Mouse (Mus musculus) embryonic facial prominence, embryonic 13.5 days (tissue): ENCODE measurements around the gene Lsp1. TPM values are rescaled to one million over a fixed set of nuclear protein-coding genes. Genes with fewer than 3 reads are reported as not detected.

Experiments used
- ATAC-seq: fragments of 200-750 bp; cut with Nextera tagmentation; 2 replicates; pipeline ENCODE4 v1.8.0; 2017; ENCODE audit warnings: low read depth; ENCODE audit not compliant: insufficient number of reproducible peaks, insufficient read depth, low FRiP score, low TSS enrichment
- H3K27ac ChIP-seq: fragments of 300-500 bp; sonication (generic); 2 replicates; pipeline ENCODE4 v1.5.1; 2015; ENCODE audit warnings: moderate library complexity, mild to moderate bottlenecking, inconsistent platforms
- H3K27me3 ChIP-seq: fragments of 300-500 bp; sonication (generic); 2 replicates; pipeline ENCODE4 v1.6.1; 2015; ENCODE audit warnings: mild to moderate bottlenecking, inconsistent platforms
- H3K36me3 ChIP-seq: fragments of 300-500 bp; sonication (generic); 2 replicates; pipeline ENCODE4 v1.6.1; 2015; ENCODE audit warnings: mild to moderate bottlenecking, inconsistent platforms
- H3K4me1 ChIP-seq: fragments of 300-500 bp; sonication (generic); 2 replicates; pipeline ENCODE4 v1.6.1; 2015; ENCODE audit warnings: inconsistent platforms
- H3K4me2 ChIP-seq: fragments of 300-500 bp; sonication (generic); 2 replicates; pipeline ENCODE4 v1.6.1; 2015; ENCODE audit warnings: moderate library complexity, mild to moderate bottlenecking, inconsistent platforms
- H3K4me3 ChIP-seq: fragments of 300-500 bp; sonication (generic); 2 replicates; pipeline ENCODE4 v1.5.1; 2015; ENCODE audit warnings: mild to moderate bottlenecking, inconsistent platforms
- H3K9ac ChIP-seq: fragments of 300-500 bp; sonication (generic); 2 replicates; pipeline ENCODE4 v1.6.1; 2015; ENCODE audit warnings: mild to moderate bottlenecking, inconsistent platforms
- H3K9me3 ChIP-seq: fragments of 300-500 bp; sonication (generic); 2 replicates; pipeline ENCODE4 v1.6.1; 2016; ENCODE audit warnings: inconsistent platforms
- WGBS: fragments of 180-500 bp; shearing (Covaris S2); methylation state at CpG from one replicate; pipeline ENCODE4 v1.1.7; 2015; ENCODE audit warnings: mixed read lengths; 5-methylcytosine and 5-hydroxymethylcytosine counted together
- polyA plus RNA-seq: library from polyadenylated mRNA; unstranded; fragments of >200 nt; fragmentation: Nextera tagmentation; extraction: Ambion mirVana; gene quantifications from 2 replicates; pipeline ENCODE4 v1.2.1, GENCODE M21; 2015

The Lsp1 gene
- polyA plus RNA-seq, 1 experiment from 2014 or later = 28.5 TPM

DNA sequence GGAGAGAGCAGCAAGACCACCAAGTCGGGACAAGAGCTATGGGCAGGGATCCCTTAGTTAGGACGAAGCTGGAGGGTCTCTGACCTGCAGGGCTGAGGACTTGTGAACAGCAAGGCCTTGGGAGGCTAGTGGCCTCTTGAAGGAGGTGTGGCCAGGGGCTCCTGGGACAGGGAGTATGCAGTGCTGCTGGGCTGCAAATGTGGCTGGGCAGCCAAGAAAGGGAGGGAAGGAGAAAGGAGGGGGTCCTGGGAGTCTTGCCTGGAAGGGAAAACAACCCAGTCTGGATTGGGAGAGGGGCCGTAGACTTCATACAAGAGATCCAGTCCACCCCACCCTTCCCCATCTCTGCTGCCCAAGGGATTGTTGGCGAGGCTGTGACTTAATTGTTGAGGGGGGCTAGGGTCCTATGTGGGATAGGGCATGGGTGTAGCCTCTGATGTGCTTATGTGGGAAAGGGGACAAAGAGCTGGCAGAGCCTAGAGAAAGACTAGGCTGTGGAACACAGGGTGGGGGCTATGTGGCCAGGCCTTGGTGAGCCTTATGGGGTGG is 71.4 kb downstream of the Lsp1 start:
- 86% methylated on average over 4 of the region's 4 CpGs for WGBS
- H3K4me2 ChIP-seq = peak overlapping the region; percentile 80; the same call in 1 of the 2 replicates
- H3K9me3 ChIP-seq = no peaks in the 10 kb centered on the region
- no peak for ATAC-seq
- H3K27me3 ChIP-seq = no peaks in the 10 kb centered on the region
- H3K27ac ChIP-seq = peak overlapping the region; percentile 97
- H3K4me1 ChIP-seq = peaks cover 62% of the 10 kb centered on the region
- no peak overlapping the region for H3K4me3 ChIP-seq
- peak overlapping the region; percentile 91 for H3K9ac ChIP-seq
- H3K36me3 ChIP-seq = peaks cover 13% of the 10 kb centered on the region

DNA sequence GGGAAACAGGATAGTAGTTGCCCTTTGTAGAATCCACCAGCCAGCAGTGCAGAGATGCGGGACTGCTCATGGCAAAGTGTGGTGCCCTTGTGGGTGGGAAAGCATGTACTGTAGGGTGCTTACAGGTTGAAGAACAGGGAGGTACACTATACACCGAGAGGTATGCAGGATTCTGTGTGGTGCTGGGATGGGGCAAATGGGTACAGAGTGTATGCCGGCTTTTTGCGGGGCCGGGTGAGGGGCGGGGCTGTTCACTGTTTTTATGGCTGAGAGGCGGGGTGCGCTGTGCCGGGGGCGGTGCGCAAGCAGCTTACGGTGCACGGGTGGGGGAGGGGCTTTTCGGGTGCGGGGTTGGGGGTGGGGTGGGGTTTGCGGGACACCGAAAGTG is 72.1 kb downstream of the Lsp1 start, which contains the start of gene Mrpl23:
Gene Mrpl23, plus strand, starts transcription at position 16 of the 388 bp plus-strand sequence.
- no peaks in the 10 kb centered on the region for H3K9me3 ChIP-seq
- peak within 1 kb of the TSS; percentile 80 for H3K4me2 ChIP-seq
- H3K27me3 ChIP-seq = no peaks in the 10 kb centered on the region
- H3K27ac ChIP-seq = peak within 1 kb of the TSS; percentile 97
- 5% methylated on average over 17 of the region's 17 CpGs for WGBS
- H3K4me1 ChIP-seq = peaks cover 62% of the 10 kb centered on the region
- peak within 1 kb of the TSS; percentile 59 for H3K4me3 ChIP-seq
- H3K36me3 ChIP-seq = peaks cover 13% of the 10 kb centered on the region
- H3K9ac ChIP-seq = peak within 1 kb of the TSS; percentile 91
- ATAC-seq = peak; percentile 54

DNA sequence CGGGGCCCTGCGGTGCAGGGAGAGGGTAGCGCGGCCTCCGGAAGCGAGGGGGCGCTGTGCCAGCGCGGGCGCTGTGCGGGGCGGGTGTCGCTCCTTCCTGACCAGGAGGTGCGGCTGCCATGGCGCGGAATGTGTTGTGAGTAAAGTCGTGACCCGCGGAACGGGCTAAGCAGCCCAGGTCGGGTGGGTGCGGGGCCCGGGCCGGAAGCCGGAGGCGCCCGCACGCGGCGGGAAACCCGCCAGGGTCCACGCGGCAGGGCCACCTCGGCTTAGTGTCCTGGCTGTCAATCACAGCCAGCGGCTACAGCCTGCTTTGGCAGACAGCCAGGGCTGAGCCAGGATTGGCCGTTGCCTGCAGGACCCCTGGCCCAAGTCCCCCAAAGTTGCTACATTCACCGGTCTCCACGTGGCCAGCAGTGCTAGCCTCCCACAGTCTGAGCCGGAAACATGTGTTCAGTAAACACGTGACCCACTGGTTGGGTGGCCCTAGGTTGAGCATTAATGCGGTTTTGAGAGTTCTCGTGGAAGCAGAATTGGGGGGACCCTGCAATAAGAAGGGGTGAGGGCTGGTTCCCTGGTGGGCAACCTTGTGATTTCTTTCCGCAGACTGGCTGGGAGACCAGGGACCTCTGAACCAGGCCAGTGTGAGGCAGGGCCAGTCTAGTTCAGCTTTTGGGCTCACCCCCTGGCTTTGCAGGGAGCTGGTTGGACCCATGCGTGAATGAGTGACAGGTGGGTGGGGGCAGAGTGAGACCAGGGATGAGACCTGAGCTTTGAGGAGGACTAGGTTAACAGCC is 72.6 kb downstream of the Lsp1 start:
- ATAC-seq = peak; percentile 68
- Histone ChIP-seq H3K9me3 (no peaks in the 10 kb centered on the region), H3K27ac (peak overlapping the region; percentile 97), H3K36me3 (peaks cover 13% of the 10 kb centered on the region), H3K27me3 (no peaks in the 10 kb centered on the region), H3K9ac (peak overlapping the region; percentile 91), H3K4me2 (peak overlapping the region; percentile 80), H3K4me1 (peaks cover 61% of the 10 kb centered on the region), H3K4me3 (peak overlapping the region; percentile 59)
- WGBS = 1% methylated on average over 44 of the region's 44 CpGs

DNA sequence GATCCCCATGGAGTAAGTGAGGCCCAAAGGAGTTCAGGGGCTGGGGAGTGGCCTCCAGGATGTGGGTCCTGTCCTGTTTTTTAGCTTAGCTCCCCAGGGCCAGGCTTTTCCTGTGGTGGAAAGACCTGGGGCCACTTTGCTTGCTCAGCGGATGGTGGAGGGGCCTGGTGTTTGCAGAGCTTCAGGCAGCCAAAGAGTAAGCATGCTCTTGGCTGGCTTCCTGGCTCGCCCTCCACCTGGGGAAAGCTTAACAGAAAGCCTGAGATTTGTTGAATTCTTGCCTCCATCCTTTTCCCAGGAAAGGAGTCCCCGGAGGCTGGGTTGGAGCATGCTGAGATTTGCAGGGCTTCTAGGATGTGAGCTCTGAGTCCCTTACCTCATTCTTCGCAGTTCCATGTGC is 74.5 kb downstream of the Lsp1 start:
- no peaks in the 10 kb centered on the region for H3K27me3 ChIP-seq
- peaks cover 13% of the 10 kb centered on the region for H3K36me3 ChIP-seq
- peak overlapping the region; percentile 97 for H3K27ac ChIP-seq
- no peak overlapping the region for H3K4me2 ChIP-seq
- no peaks in the 10 kb centered on the region for H3K9me3 ChIP-seq
- peak overlapping the region; percentile 44; the same call in 1 of the 2 replicates for H3K9ac ChIP-seq
- ATAC-seq = no peak
- peaks cover 70% of the 10 kb centered on the region for H3K4me1 ChIP-seq
- H3K4me3 ChIP-seq = no peak overlapping the region
- WGBS = 67% methylated on average over 4 of the region's 4 CpGs

DNA sequence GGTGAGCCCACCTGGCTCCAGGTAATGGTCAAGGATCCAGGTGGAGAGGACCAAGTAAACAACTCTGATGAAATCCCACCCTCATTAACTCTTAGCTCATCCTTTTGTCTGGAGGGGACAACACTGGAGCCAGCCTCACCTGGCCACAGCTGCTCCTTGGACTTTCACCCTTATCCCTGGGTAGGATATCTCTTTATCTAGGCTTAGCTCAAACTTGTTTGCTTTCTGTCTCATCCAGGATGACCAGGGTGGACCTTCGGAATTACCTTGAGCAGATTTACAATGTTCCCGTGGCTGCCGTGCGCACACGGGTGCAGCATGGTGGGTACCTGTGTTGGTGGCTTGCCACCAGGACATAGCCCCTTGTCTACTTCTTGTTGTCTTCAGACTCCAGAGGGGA is 75.2 kb downstream of the Lsp1 start:
- Histone ChIP-seq H3K4me2 (no peak overlapping the region), H3K9me3 (no peaks in the 10 kb centered on the region), H3K27ac (peak overlapping the region; percentile 97), H3K36me3 (peaks cover 16% of the 10 kb centered on the region), H3K27me3 (no peaks in the 10 kb centered on the region), H3K4me3 (no peak overlapping the region), H3K9ac (no peak overlapping the region), H3K4me1 (peaks cover 74% of the 10 kb centered on the region)
- no peak for ATAC-seq
- WGBS = 94% methylated on average over 5 of the region's 5 CpGs

DNA sequence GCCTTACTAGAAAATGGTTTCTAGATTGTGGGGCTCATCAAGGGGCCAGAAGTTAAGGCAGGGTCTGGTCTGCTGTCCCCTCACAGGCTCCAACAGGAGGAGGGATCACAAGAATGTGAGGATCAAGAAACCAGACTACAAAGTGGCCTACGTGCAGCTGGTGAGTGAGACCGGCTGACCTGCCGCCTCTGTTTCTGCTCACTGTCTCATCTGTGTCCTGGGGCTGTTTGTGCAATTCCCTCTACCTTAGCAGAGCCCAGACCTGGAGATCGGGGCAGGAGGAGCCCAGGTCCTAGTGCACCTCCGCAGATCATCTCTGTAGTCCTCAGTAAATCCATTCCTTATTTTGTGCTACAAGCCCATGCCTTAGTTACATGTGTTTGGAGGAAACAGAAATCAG is 76.6 kb downstream of the Lsp1 start:
- Histone ChIP-seq H3K9ac (0 out of 2 replicates have a peak overlapping the region, but pooled peaks have one; percentile 23), H3K4me3 (no peak overlapping the region), H3K4me2 (no peak overlapping the region), H3K4me1 (peaks cover 74% of the 10 kb centered on the region), H3K9me3 (no peaks in the 10 kb centered on the region), H3K27ac (peak overlapping the region; percentile 98), H3K27me3 (no peaks in the 10 kb centered on the region), H3K36me3 (peaks cover 23% of the 10 kb centered on the region)
- WGBS = 30% methylated on average over 5 of the region's 5 CpGs
- no peak for ATAC-seq

DNA sequence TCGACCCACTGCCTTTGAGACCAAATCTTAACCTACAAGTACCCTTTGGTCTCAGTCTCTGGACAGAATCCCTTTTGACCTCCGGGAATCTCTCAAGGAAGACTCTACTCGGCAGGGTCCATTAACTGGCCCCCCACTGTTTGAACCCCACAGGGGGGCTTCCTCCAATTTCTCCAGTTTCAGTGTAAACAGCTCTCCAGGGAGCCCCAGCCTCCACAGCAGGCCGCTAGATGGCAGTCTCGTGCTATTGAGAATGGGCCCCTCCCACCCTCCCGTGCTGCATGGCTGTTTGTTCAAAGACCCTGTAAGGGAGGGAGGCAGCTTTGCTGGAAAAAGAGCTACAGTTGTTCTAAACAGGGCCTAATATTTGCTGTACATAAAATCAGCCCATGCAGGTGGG is 77.3 kb downstream of the Lsp1 start:
- H3K9ac ChIP-seq = peak overlapping the region; percentile 61
- H3K4me2 ChIP-seq = peak overlapping the region; percentile 27
- peaks cover 75% of the 10 kb centered on the region for H3K4me1 ChIP-seq
- 3% methylated on average over 6 of the region's 6 CpGs for WGBS
- no peaks in the 10 kb centered on the region for H3K9me3 ChIP-seq
- H3K27ac ChIP-seq = peak overlapping the region; percentile 98
- peak; percentile 64; the same call in 1 of the 2 replicates for ATAC-seq
- no peaks in the 10 kb centered on the region for H3K27me3 ChIP-seq
- H3K36me3 ChIP-seq = peaks cover 23% of the 10 kb centered on the region
- H3K4me3 ChIP-seq = no peak overlapping the region

DNA sequence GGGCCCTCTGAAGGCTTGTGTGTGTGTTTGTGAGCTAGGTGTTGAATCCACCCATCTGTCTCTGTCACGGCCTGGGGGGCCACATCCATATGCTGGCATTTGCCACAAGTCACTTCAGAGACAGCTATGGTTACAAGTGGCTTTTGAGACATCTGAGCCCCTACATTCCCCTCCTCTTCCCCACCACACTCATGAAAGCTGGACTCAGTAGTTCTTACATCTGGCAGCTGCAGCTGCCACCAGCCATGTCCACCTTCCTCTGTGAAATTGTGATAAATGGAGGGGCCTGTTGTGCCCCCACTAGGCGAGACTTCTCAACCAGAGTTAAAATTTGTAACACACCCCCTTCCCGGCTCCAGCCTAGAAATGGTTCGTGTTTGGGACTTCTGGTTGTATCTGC is 77.7 kb downstream of the Lsp1 start:
- H3K9me3 ChIP-seq = no peaks in the 10 kb centered on the region
- no peak for ATAC-seq
- WGBS = 10% methylated on average over 4 of the region's 4 CpGs

DNA sequence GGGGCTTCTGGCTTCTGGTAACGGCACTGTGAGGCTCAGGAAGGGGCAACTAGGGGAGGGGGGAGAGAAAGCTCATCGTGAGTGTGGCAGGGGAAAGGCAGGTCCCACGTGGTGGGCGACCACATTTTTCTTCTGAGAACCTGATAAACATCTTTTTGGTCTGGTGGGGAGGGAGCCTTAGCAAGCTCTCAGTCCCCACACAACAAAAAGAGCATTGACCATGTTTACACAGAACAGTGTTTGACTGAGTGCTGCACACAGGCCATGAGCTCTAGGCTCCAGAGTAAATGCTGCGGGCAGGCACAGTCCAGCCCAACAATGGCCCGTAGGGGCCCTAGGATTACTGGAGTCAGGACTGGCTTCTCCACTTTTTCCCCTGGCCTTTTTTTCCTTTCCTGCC is 78.2 kb downstream of the Lsp1 start:
- peak overlapping the region; percentile 61 for H3K9ac ChIP-seq

More for the DNA sequence above, 77.7 kb downstream of the Lsp1 start:
- Histone ChIP-seq H3K27me3 (no peaks in the 10 kb centered on the region), H3K4me1 (peaks cover 76% of the 10 kb centered on the region), H3K36me3 (peaks cover 23% of the 10 kb centered on the region), H3K27ac (peak overlapping the region; percentile 98), H3K4me3 (no peak overlapping the region), H3K4me2 (peak overlapping the region; percentile 27), H3K9ac (peak overlapping the region; percentile 61)

DNA sequence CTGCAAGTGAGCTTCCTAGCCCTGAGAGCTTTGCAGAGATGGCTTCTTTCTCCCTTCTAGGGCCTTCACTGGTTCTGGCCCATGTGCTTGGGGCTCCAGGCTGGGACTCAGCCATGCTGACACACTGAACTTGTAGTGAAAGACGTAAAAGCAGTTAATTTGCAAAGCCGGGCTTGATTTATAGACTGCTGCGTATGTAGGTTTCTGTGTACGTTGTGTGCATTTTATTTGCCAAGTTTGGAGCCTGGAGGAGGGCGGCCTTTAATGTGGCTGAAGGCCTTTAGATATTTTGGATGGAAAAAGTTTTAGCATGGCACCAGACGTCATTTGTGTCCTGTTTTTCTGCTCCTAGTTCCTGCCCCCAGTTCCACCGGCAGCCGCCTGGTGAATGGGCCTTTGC is 79.2 kb downstream of the Lsp1 start:
- ATAC-seq = no peak
- Histone ChIP-seq H3K4me3 (no peak overlapping the region), H3K4me1 (peaks cover 71% of the 10 kb centered on the region), H3K36me3 (peaks cover 23% of the 10 kb centered on the region), H3K9ac (no peak overlapping the region), H3K27ac (peak overlapping the region; percentile 98), H3K27me3 (no peaks in the 10 kb centered on the region), H3K9me3 (no peaks in the 10 kb centered on the region), H3K4me2 (no peak overlapping the region)
- WGBS = 59% methylated on average over 8 of the region's 8 CpGs

More for the DNA sequence above, 78.2 kb downstream of the Lsp1 start:
- Histone ChIP-seq H3K27me3 (no peaks in the 10 kb centered on the region), H3K4me2 (peak overlapping the region; percentile 27; the same call in 1 of the 2 replicates), H3K4me3 (no peak overlapping the region), H3K4me1 (peaks cover 76% of the 10 kb centered on the region), H3K9me3 (no peaks in the 10 kb centered on the region), H3K36me3 (peaks cover 23% of the 10 kb centered on the region), H3K27ac (peak overlapping the region; percentile 98)
- WGBS = 13% methylated on average over 6 of the region's 6 CpGs
- no peak for ATAC-seq

DNA sequence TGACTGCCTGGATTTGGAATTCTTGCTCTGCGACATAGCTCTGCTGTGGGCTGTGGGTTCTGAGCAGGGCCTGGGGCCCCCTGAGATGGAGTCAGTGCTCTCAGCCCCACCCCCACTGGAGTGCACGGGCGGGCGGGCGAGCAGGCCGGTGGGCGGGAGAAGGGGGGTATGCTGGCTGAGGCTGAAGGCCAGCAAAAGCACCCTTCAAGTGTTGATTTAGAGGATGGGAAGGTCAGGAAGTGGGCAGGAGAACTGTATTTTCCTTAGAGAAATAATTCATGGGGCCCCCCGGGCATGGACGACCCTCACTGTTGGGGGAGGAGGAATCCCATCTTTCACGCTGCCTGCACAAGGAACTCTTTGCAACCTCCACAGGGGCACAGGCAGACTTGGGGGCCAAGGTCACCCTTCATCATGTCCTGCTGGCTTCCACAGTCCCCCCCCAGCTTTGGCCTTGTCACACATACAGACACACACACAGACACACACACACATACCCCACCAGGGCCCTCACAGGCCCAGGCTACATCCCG is 82.2 kb downstream of the Lsp1 start:
- 8% methylated on average over 11 of the region's 11 CpGs for WGBS
- Histone ChIP-seq H3K4me3 (no peak overlapping the region), H3K36me3 (peaks cover 11% of the 10 kb centered on the region), H3K9ac (peak overlapping the region; percentile 57), H3K27ac (peak overlapping the region; percentile 98), H3K27me3 (no peaks in the 10 kb centered on the region), H3K4me1 (peaks cover 71% of the 10 kb centered on the region), H3K9me3 (no peaks in the 10 kb centered on the region), H3K4me2 (no peak overlapping the region)
- peak; percentile 62; the same call in 1 of the 2 replicates for ATAC-seq
